Mouse (Mus musculus): Measurements from ENCODE around the gene Gm29276. TPM values are rescaled to one million over a fixed set of nuclear protein-coding genes. Genes with fewer than 3 reads are reported as not detected.
"Not testable (repeated sequence)": the region's sequence is repeated elsewhere in the genome, so short reads cannot be mapped to it uniquely, and the experiment has no call there.

Gm29276 gene
- not detected in 2 replicates for polyA plus RNA-seq (2012; rRNA removed)
- not detected in 2 replicates for polyA plus RNA-seq (2014; fragmentation: Nextera tagmentation; extraction: Ambion mirVana)

GRCm38 (mm10) chrY:42582150-42582549 lies at the start of gene Gm29276:
Gene Gm29276 (minus strand): TSS chrY:42582250.
- not testable (repeated sequence) for H3K27ac ChIP-seq; H3K9me3 ChIP-seq (ENCODE audit: control insufficient read depth, low read length); H3K4me3 ChIP-seq (ENCODE audit: insufficient read depth in 1 of 2, low read depth in 2 of 2, low read length in 2 of 2); H3K4me1 ChIP-seq (replicated peaks; ENCODE audit: control insufficient read depth in 2 of 2, insufficient read depth in 2 of 2, low read length in 1 of 2); H3K27me3 ChIP-seq (ENCODE audit: control insufficient read depth, insufficient read depth, low read length); ATAC-seq (ENCODE audit: insufficient read depth); H3K36me3 ChIP-seq (replicated peaks; ENCODE audit: control insufficient read depth, insufficient read depth, low read depth); DNase-seq (ENCODE audit: low read depth in 3 of 3, low spot score in 3 of 3); H3K9ac ChIP-seq (replicated peaks); H3K4me2 ChIP-seq (ENCODE audit: low read depth)
- no CpG with 5 or more reads among the region's 7 CpGs for WGBS (ENCODE audit: insufficient replicate concordance)
